Mouse (Mus musculus) thymus, postnatal 10 days (tissue): ENCODE results near the gene Chst11.

ENCODE experiments used
- DNase-seq, 2 experiments: peaks; one replicate each; pipeline ENCODE4 v3.0.0; 2021; ENCODE audit warnings: low spot score in 2 of 2

The Chst11 gene

DNA sequence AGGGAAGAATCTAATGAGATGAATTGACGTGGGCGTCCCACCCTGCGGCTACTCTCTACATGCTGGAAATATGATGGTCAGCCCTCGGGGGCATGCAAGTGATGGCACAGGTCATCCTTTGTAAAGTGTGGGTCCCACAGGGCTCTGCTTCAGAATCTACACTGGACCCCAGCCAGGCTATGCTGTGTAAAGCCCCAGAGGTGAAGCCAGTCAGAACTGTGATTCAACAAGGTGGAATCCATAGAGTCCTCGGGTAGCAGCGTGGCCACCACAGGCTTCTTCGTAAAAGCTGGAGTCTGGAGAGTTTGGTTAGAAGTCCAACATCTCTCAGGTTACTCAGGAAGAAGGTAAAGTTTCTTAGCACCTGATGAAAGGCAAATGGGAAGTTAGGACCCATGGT, 154.0 kb downstream of the Chst11 start:
- DNase-seq: no peak

DNA sequence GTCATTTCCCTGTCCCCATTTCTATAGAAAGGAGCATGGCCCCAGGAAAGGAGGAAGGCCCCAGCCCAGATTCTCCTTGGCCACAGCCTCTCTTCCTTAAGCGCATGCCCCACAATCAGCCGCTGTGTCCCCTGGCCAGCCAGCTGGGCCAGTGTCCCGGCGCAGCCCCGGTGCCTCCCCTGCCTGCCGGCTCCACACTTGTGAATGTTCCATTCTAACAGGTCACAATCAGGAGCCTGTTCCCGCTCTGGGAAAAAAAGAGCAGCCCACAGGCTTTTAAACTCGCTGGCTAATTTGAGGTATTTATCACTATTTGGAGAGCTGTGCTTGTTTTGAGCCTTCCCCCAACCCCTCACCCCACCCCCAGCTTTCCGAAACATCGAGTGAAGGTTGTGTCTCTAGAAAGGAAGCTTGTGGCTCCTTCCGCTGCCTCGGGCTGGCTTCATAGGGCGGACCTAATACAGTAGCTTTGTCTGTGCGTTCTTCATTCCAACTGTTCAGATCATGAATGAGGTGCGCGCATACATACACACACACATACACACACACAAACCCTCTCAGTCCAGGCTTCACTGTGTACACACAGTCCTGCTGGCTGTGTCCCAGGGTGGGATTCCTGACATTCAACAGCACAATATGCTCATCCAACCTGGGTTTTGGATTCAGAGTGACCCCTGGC, 155.1 kb downstream of the Chst11 start:
- DNase-seq: no peak

GRCm38 (mm10) chr10:83141434-83141833, 156.1 kb downstream of the Chst11 start:
- no peak for DNase-seq

GRCm38 (mm10) chr10:83143049-83143448, 157.8 kb downstream of the Chst11 start:
- peak; percentile 24 to 25 for DNase-seq

DNA sequence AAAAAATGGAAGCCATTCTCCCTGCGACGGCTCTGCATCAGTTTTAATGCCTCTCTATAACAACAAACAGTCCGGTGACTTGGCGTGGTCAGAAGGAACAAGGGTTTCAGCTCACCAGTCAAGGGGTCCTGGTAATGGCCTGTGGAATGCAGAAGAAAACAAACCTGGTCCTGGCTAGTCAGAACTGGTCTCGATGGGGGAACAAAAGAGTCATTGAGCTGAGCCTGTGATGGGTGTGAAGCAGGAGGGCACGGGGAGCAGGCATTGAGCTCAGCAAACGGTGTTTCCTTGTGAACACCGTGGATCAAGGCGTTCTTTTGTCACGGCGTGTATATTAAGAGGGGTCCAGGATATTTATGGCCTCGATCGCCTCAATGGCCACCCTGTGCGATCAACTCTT, 160.5 kb downstream of the Chst11 start:
- DNase-seq: no peak

- no peak for DNase-seq
Measured at GRCm38 (mm10) chr10:83149342-83150178, 164.3 kb downstream of the Chst11 start.

DNA sequence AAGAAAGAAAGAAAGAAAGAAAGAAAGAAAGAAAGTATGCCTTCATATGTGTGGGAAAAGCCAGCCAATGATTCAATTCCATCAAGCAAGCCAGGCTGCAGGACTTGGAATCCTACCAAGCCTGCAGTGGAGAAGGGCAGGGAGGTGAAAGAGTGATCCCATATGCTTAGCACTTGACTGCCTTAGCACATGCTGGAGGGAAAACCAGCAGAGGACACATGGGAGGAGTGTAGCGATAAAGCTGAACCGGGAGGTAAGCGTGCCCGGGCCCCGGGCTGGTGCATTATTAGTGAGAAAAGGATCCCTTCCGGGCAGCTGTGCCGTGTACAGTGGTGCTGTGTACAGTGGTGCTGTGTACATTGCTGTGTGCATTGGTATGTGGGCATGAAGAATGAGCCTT, 165.3 kb downstream of the Chst11 start:
- no peak for DNase-seq

DNA sequence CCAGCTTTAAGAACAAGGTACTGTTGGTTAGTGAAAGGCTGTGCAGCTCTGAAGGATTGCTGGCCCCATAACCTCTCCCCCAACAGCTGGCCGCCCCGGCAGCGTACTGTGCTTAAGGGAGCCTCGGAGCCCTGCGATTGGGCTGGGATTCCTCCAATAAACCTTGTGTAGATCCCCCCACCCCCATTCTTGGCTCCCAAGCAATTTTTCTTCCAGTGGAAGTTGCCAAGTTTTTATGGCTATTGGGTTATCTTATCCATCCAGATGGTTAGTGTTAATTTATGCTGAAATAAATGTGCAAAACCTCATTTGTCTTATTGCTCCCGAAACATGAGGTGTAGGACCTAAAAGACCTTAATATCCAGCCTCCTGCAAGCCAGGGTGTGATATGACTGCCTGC, 166.1 kb downstream of the Chst11 start:
- DNase-seq: no peak

- no peak for DNase-seq
Measured at GRCm38 (mm10) chr10:83151896-83152685, 166.8 kb downstream of the Chst11 start.

GRCm38 (mm10) chr10:83152723-83153122, 167.4 kb downstream of the Chst11 start:
- DNase-seq: no peak

DNA sequence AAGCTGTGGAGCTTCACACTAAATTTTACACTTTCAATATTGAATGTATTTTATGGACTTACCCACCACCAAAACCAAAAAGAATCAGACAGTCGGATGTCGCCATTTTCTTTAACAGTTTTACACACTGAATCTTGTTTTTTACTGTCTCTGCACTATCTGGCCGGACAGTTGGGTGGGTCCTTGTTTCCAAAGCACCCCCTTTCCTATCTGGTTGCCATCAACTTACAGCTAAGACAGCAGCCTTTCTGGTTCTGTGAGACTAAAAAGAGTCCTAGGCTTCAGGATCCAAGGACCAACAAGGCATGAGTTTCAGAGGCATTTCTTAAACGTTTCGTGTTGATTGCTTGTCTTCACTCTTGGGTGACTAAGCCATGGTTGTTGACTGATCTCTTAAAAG, 168.1 kb downstream of the Chst11 start:
- DNase-seq: no peak

GRCm38 (mm10) chr10:83153887-83154286, 168.6 kb downstream of the Chst11 start:
- DNase-seq: peak; percentile 34 to 49

DNA sequence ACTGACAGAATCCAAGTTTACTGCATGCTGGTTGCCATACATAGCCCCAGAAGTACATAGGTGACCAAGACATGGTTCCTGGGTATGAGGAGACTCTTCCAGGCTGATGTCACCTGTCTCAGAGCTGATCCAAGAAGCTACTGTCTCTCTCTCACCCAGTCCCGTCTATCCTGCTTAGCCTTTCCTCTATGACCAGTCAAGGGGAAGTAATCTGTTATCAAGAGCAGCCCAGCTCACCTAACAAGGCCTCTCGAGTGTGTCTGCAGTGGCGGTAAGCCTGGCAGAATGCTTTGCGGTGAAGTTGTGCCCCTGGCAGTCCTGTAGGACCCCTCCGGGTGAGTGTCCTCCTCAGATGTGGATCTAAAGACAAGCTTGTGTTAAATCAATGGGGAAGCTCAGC, 172.0 kb downstream of the Chst11 start:
- DNase-seq: no peak

DNA sequence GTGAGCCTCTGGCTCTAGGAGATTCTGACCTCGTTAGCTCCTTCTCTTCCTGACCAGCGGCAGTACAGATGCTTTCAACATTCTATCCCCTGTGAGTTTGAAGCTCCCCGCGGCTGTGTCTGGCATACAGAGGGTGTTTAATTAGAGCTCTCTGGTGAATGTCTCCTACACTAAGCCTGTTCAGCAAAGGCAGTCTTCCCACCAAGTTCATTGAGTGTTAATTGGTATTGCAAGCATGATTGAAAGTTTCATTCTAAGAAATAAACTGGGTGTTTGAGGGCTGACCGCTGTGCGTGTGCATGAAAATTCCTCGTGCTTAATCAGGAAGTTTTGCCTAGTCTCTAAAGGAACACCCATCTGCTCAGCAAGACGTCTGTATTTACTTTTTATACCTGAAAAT, 173.0 kb downstream of the Chst11 start:
- no peak for DNase-seq

DNA sequence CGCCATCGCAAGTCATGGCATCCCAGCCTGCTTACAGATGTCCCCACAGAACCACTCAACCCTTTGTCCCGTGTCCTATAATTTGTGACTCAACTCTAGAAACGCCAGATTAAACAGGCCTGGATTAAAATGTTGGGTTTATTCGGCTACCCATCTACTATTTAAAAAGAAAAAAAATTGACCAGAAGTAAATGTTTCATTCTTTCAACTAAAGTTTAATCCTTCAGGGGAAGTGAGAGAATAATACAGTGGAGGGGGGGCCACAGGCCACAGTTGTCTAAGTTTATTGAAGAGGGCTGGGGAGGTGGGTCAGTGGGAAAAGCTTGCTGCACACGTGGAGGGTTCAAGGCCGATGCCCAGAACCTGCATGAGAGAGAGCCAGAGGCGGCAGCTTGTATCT, 173.9 kb downstream of the Chst11 start:
- DNase-seq: no peak

DNA sequence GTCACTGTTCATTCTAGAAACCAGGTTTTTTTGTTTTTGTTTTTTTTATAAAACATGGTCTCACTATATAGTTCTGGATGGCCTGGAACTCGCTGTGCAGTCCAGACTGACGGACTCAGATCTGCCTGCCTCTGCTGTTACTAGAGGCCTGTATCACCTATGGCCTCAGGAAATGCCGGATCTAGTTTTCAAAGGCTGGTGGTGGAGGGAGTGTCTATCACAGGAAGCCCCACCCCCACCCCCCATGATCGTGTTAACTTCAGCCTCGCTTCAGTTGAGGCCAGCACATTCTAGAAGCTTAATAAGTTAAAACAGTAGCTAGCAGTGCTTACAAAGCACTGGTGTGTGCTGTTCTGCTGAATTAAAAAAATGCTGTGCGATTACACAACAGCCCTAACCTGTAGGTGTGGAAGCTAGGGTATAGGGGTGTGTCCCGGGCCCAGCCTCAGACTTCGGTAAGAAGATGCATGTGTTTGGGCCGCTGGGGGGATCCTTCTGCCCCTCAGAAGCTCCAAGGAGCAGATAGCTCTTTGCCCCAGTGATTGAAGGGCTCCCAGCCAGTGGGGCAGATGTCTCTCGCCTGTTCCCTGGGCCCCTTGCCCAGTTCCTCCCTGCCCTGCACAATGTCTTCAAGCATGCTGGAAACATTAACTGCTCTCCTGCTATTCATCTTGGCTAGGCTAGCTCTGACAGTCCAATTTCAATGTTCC, 176.5 kb downstream of the Chst11 start:
- DNase-seq: no peak

DNA sequence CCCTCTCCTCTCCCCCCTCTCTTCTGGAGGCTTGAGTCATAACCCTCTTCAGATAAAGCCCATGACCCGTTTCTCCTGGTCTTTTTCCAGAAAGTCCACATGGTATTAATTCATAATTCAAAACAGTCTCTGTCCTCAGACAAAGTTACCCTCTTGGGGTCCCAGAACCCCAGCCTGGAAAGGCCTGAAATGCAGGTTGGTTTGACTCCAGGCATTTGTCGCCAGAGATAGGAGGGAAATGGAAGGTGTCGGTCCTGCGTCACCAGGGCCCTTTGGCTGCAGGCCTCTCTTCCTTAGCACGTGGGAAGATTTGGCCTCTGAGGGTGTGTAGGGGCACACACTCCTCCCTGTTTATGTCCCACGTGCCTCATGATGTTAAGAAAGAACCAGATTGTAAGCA, 178.6 kb downstream of the Chst11 start:
- no peak for DNase-seq

GRCm38 (mm10) chr10:83164901-83165435, 179.7 kb downstream of the Chst11 start:
- no peak for DNase-seq

GRCm38 (mm10) chr10:83165521-83166243, 180.4 kb downstream of the Chst11 start:
- no peak for DNase-seq

- no peak for DNase-seq
Measured at GRCm38 (mm10) chr10:83166272-83166671, 181.0 kb downstream of the Chst11 start.

DNA sequence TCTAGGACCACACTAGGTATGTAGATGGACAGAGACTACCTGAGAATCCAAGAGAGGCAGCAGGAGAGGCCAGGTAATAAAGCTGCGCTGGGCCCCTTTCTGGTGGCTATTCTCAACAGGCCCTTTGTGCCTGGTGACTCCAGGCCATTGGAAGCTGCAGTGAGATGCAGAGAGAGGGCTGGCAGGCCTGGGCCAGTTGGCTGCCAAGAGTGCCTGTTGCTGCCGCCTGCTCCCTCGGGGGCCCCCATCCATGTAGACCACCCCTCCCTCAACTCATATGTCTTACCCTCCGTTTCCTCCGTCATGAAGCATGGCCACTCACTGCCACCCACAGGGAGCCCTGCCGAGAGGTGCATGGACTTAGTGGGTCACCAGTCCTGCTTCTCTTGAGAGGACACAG, 182.2 kb downstream of the Chst11 start:
- DNase-seq: no peak
